Mouse (Mus musculus): Measurements from ENCODE around the gene Magi2.

Magi2 gene

DNA sequence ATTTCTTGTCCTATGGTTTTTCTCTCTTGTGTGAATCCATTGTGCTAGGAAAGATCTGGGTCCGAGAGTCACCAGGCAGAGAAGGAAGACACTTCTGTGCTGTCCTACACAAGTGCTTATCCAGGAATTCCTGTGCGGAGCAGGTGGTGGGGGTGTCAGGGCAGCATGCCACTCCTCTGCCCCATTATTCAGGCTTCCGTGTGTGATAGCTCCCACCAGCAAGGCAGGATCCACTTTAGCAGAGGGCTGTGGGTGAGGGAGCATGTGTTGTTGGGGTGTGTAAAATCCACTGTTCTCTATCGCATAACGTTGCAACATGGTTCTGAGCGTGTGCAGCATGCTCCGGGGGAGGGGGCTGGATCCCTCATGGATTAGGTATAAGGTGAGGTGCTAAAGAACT lies 682.8 kb downstream of the Magi2 start:
- in situ Hi-C loops (cut with MboI, MseI), result no loop called here

DNA sequence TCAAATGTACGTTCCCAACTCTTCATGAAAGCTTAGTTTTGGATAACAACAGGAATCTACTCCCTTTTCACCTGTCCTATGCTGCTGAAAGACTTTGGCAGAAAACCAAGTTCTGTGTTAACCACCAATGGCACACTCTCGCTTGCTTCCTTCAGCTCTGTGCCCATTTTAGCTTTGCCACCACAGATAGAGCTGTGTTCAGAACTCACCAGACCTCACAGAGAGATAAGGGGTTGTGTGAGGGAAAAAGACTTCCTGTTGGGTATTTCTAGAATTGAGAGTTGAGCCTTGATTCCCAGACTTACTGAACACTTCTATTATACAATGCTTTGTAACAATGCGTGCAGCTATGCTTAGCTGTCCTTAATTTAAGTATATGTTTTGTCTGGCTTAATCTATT lies 705.3 kb downstream of the Magi2 start:
- in situ Hi-C loops (cut with MboI, MseI), result no loop called here

DNA sequence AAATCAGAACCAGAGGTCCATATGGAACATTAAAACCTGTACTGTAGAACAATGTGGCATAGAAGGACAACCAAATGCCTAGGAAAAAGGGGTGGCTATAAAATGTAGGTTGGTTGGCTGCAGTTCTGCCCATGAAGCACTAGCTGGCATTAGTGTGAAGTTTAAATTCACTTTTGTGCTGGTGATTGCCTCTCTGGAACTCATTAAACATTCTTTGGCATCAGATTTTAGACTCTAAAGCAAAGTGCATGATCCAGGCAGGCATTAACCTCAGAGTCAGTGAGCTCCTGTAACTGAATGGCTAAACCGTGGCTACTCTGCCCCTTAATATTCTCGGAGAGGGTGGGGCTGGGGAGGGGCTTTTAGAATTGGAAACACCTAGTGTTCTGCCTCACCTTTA lies 706.4 kb downstream of the Magi2 start:
- in situ Hi-C loops (cut with MboI, MseI), result no loop called here

DNA sequence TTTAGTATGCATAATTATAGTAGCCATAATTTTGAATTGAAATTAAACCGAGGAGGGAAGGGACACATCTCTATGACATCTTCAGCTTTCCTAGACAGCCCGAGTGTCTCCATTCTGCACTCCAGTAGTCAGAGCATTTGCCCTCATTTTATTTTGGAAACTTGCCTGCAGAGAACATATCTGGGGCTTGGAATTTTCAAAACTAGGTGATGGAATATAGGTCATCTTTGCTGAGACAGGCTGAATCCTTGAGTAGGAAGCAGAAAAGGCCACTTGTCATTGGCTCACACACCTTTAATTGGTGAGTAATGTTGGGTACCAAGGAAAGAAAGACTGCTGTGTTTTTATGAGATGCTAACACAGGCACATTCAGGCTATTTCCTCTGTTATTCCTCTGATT lies 724.3 kb downstream of the Magi2 start:
- in situ Hi-C loops (cut with MboI, MseI), result no loop called here

DNA sequence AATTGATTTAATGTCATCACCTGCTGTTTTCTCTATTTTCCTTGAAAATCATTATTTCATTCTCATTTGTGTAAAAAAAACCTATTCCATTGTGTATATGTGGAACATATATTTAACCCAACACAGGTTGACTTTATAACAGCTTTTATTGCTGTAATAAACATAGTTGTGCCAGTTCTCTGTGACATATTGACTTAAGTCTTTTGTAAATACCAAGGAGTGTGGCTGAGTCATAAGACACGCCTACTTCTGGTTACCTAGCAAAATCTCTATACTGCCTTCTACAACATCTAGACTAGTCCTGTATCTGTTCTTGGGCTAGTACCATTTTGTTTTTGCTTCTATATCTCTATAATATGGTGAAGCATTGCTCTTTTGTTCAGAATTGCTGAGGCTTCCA lies 737.3 kb downstream of the Magi2 start:
- in situ Hi-C loops (cut with MboI, MseI), result no loop called here

DNA sequence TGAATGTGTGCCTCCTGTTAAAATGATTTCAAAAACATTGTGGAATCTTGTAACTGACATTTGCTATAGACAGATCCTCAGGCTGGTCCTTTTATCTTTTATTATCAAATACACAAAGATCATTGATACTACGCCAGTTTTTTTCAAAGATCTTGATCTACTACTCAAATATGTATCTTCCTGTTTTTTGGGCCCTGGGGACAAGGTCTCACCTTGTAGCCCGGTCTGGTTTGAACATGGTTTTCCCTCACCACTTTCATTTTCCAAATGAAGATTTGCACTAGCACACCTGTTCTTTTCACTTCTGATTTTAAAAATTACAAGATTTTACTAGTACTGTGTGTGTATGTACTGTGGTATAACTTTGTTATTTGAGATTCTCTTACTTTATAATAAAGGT lies 745.9 kb downstream of the Magi2 start:
- in situ Hi-C loops (cut with MboI, MseI), result no loop called here

DNA sequence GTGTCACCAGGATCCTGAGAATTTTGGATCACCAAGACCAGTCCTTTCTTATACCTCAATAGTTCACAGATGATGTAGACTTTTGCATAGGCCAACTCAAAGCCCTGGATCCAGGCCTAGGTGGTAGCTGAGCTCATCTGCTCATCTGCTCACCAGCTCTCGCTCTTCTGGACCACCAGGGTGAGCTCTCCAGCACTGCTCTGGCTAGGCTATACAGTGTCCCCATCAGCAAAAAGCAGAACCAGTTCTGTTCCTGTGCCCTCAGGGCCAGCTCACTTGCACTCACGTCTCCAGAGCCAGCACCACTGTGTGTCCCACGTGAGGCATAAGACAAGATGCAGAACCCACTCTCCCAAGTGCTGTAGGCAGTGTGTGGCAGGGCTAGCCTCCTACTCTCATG lies 747.0 kb downstream of the Magi2 start:
- in situ Hi-C loops (cut with MboI, MseI), result no loop called here

DNA sequence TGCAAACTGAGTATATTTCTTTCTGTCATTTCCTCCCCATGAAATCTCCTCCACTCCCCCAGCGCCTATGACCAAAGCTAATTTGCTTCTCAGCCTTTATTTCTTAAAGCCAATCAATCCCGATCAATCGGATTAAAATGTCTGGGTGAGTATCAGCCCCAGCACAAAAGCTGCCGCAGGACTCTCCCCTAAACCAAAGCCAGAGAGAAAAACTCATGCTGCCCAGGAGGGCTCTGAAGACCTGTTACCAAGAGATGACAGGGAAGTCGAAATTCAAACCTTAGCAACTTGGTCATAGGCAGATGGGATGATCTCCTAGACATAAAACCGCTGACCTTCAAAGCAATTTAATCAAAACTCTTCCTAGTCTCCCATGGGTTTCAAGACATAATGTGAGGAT lies 754.7 kb downstream of the Magi2 start:
- in situ Hi-C loops (cut with MboI, MseI), result no loop called here

DNA sequence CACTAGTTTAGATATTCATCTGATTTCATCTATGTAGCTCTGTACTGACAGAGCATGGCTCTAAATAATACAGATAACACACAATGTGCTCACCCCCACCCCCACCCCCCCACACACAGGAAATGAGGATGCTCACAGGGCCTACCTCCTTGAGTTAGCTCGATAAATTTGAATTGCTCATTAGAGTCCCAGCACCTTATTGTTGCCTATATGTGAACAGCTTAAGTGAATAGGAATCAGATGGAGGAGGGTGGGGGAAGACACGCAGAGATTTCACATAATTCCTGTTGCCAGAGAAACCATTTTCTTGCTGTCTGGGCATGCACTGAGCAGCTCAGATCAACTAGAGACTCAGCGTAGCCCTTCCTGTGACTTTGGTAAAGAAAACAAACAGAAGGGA lies 755.2 kb downstream of the Magi2 start:
- in situ Hi-C loops (cut with MboI, MseI), result no loop called here

DNA sequence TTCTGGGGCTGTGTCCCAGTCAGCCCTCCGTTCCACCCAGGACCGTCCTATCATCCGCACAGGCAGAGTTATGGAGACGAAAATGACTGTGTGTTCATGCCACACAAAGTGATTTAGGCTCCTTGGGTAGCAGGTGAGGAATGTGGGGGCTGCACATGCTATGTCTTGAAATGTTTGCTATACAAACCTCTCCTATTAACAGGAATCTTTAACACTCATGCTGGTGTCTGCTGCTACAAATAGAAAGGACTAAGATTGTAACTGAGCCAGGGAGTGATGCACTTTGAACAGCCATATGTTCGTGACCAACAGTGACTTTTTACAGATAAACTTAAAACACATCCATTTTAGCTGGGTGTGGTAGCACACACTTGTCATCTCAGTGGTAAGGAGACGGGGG lies 772.6 kb downstream of the Magi2 start:
- in situ Hi-C loops (cut with MboI, MseI), result no loop called here

DNA sequence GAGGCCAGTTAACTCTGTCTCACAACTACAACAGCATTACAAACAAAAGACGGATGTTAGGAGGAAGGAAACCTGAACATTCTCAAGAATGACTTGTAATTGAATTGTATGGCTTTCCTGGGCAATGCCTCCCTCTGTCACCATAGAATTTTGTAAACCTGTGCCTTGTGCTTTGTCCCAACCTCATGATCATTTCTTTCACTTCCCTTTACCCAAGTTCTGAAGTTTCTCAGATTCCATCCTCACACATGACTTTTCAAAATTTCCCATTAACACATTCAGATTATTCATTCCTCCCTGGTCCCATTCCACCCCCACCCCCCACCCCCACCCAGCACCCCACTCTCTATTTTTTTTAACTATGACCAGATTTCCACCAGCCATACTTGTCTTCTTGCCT lies 773.1 kb downstream of the Magi2 start:
- in situ Hi-C loops (cut with MboI, MseI), result no loop called here

DNA sequence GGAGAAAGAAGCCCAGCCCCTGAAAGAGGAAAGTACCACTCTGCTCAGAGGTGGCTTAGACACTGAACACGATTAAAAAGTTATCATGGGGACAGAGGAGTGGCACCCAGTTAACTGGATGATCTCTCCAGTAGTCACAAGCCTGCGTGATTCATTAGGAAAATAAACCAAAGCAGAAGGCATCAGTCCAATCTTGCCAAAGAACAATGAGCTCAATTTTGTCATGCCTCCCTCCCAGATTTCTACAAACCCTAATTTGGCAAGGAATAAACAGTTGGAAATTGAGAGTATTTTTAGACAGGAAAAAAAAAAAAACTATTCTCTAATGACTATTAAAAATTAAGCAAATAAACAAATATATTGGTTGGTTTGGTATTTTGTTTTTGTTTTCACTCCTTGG lies 779.8 kb downstream of the Magi2 start:
- in situ Hi-C loops (cut with MboI, MseI), result no loop called here

DNA sequence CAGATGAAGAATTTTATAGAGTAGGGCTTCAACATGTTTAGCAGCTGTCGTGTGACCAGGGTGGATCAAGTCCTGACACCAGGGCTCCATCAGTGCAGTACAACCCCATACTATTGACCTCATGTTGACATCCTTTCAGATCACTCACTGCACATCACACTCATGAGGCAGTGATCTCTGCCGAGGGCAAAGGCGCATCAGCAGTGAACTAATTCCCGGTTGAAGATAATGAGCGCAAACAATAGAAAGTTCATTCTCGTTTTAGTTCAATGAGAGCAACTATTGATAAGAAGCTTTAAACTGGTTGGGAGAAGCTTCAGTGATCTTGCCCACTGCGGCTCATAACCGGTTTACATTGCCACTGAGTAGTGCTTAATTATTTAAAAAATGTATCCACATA lies 780.4 kb downstream of the Magi2 start:
- in situ Hi-C loops (cut with MboI, MseI), result no loop called here

DNA sequence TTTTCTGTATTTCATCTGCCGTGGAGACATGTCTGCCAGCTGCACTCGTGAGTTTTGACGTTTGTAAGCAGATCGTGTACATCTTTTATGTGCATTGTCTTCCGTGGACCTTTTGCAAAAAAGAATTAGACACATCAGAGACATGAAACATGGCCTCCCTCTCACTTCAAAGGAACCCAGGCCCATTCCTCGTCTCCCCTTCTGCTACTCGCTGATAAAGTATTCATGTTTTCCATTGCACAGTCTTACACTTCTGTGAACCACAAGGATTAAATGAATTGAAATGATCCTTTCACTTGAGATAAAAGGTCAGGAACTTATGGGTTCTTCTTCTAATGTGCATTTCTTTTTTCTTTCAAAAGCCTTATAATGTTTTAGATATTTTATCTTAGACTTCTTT lies 783.4 kb downstream of the Magi2 start:
- in situ Hi-C loops (cut with MboI, MseI), result no loop called here

DNA sequence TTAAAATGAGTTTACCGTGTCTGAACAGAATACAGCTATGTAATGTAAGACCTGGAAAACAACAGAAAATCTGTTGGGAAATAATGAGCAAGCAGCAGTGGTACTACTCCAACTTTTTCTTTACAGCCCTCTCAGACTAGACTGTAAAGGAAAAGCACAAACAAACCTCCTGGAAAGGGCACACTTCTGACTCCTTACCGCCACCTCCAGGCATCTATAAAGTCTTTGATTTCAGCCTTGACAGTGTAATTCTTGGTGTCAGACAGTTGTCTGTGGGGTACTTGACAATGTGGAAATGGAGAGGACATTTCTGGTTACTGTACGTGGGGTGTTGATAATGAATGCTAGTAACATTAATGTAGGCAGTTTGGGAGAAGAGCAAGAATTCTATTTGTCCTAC lies 791.2 kb downstream of the Magi2 start:
- in situ Hi-C loops (cut with MboI, MseI), result no loop called here

DNA sequence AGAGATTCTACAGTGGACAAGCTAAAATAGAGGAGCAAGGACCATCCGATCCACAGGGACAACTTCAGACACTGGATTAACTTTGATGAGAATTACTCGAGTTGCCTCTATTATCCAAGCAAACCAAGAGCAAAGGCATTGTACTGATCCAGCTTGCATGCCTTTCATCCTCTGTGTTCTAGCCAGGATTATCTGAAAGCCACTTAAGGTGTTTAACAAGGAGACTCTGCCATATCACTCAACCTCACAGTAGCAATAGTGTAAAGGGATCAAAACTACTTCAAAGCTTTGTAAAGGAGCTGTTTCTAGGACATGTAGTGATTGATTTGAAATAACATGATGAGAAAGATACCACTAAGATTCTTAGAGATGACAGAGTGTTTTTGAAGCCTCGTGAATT lies 819.8 kb downstream of the Magi2 start:
- in situ Hi-C loops (cut with MboI, MseI), result no loop called here

DNA sequence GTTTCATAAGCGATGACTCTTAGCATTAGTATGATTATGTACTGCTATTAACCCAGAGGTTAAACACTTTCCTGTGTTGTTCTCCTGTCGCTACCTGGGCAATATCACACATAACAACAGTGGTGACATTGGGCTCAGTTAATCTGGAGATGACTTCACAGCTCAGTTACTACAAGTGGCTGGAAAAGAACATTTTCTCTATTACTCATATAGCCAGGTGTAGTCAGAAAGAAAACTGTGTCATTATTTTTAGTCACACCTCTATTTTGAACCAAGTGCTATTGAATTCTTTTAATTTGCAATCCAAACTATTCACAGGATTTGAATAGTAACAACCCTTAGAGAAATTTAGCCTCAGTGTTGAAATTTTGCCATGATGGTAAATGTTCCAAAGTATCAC lies 821.5 kb downstream of the Magi2 start:
- in situ Hi-C loops (cut with MboI, MseI), result no loop called here

DNA sequence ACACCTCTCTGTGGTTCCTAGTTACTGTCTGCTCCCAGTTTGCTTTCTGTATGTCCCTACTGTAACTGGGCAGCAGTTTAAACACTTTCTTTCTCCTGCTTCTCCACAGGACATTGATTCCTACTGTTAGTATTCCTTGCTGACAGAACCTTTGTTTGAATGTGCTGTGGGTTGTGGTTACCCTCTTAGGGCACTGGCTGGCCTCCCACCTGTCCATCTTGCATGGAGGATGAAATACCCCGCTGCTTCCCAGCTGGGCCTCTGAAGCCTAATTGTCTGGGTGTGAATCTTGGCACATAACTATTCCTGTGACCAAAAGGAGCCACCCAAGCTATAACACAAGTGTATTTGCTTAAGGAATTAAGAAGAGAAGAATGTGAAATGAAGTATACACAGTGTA lies 823.4 kb downstream of the Magi2 start:
- in situ Hi-C loops (cut with MboI, MseI), result no loop called here

DNA sequence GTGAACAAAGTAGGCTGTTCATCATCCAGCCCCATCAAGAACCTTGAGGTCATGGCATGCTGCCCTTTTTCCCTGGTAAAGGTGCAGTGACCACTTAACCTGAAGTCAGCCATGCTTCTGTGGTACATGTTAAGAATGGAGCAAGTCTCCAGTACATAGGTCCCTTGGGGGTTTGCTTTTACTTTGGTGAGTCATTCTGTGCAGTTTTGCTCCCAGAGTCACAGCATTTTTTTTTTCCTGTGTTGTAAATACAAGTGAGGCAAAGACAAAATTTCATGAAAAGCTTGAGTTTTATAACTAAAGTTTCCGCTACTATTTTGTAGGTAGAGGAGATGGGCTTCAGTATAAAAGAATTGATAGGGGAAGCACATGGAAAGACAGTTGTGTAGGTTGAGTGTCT lies 828.2 kb downstream of the Magi2 start:
- in situ Hi-C loops (cut with MboI, MseI), result no loop called here

DNA sequence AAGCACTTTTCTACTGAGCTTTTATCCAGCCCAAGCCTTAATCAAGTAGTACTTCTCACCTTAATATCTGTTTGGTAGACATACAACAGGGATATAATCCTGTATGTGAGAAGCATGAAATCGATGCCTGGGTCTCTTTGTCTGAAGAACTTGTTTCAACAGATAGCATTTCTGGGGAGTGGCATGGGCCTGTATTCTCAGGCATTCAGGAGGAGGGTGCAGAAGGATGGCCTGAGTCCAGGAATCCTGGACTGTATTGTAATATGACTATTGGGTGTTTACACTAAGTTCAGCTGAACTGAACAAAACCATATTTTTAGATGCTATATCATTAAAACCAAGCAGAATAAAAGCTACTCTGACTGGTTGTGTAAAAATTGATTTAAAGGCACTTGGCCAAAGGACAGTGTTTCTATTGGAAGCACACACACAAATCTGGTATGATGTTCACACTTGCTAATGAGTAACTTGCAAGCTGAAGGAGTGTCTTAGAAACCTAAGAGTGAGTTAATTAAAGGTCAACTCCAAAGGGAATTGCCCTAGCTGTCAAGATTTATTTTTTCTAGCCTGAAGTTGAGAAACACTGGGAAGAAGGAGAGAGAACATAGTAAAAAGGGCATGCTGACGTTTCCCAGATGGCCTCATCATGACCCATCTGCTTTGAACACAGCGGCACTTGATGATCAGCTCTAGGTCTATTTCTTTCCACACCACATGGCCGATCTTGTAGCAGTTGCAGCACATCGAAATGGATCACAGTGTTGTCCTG lies 829.4 kb downstream of the Magi2 start:
- in situ Hi-C loops (cut with MboI, MseI), result no loop called here

DNA sequence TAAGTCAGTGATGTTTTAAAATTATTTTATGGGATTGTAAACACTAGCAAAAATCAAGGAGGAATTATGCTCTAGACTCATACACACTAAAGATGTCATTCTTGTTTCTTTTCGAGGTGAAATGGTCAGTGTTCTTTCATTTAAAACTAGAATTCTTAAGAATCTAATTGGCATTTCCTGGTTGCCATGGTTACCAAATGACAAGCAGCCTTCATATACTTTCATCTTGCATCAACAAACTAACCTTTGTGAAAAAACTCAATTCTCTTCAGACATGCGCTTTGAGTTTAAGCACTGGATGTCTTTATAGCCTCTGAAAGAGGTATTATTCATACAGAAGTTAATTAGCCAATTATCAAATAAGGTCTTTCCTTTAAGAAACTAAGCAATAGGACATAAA lies 830.0 kb downstream of the Magi2 start:
- in situ Hi-C loops (cut with MboI, MseI), result no loop called here

DNA sequence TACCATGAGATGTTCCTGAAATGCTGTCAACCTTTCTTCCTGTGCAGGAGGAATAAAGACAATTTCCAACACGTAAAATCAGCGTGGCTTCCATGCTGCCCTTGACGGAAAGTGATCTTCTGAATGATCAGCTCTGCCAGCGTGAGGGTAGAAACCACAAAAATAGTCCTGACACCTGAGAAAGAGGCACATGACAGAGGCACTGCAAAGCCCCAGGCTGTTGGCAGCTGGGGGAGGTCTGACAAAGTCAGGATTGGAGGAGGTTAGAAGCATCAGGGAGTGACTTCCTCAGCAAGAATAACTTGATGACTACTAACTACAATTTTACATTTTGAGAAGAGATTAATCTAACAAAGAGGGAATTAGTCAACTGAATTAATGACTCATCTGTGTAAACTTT lies 835.2 kb downstream of the Magi2 start:
- in situ Hi-C loops (cut with MboI, MseI), result no loop called here

DNA sequence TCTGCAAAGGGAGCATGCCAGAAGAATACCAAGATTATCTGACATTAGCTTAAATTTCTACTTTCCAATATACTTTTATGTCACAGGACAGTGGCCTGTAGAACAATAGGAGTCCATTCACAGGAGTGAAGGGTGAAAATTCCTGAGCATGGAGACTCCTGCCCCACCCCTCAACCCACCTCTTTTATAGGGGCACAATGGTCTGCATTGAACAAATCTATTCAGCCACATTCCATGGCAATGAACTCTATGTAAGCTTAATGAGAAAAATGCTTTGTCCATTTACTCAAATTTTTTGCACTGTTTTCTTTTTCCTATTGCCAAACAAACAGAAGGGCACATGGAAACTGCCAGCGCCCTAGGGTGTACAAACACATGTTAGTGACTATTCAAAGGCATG lies 838.2 kb downstream of the Magi2 start:
- in situ Hi-C loops (cut with MboI, MseI), result no loop called here

DNA sequence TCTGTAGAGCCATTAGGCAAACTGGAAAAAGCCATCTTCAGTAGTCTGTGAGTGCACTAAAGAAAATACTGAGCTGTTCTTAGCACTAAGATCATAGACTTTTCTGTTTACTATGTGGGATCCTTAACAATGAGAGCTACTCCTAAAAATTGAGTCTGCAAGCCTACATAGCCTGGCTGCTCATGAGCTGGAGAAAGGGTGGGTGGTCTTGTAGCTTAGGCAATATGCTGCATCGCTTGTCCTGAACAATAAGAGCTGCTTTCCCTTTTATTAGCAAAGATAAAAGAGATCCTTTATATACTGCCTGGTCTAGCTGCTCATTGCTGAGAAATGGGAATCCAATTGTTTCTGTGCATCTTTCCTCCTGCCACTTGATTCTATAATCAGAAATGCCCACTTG lies 841.7 kb downstream of the Magi2 start:
- in situ Hi-C loops (cut with MboI, MseI), result no loop called here

Data from T-helper 17 cell (primary cell).